In genomic region chr5:73129871-73130270, GRCm38 (mm10) we compare ENCODE assay signal across 9 mouse cellular contexts.
A peak's percentile ranks its signal among the peaks of the same experiment; 100 is the strongest.
DNase-seq lines count a peak whose midpoint lies in the region; ATAC-seq and TF ChIP-seq lines count a peak whose summit lies in the region.
"Had no signal": no experiment of that assay in that cellular context is flagged by ENCODE, and none has a peak within 500 bp of the region (broad histone marks: within the 10 kb centered on the region; RNA-seq: fewer than 3 reads in every experiment).

No protein-coding gene starts in this region.

- no peak overlapping the region for H3K9ac ChIP-seq in intestine, embryonic 15.5 days
- no peak overlapping the region for H3K9ac ChIP-seq in intestine, postnatal 0 days (ENCODE audit: low read depth, low read length)
- no peak overlapping the region for H3K9ac ChIP-seq in hindbrain, embryonic 16.5 days (ENCODE audit: low read depth, low read length)
- H3K9ac ChIP-seq: heart, embryonic 13.5 days had no signal

- 67% methylated on average over 5 of the region's 5 CpGs for WGBS in intestine, embryonic 15.5 days
- WGBS in intestine, postnatal 0 days: 58% methylated on average over 5 of the region's 5 CpGs
- 24% methylated on average over 5 of the region's 5 CpGs for WGBS in hindbrain, embryonic 16.5 days

- no peaks in the 10 kb centered on the region for H3K4me1 ChIP-seq in intestine, embryonic 15.5 days (replicated peaks)
- H3K4me1 ChIP-seq in intestine, postnatal 0 days (replicated peaks; ENCODE audit: control insufficient read depth, insufficient read depth, low read length): no peaks in the 10 kb centered on the region
- H3K4me1 ChIP-seq in hindbrain, embryonic 16.5 days (ENCODE audit: control insufficient read depth, insufficient read depth, low read depth, low read length): peaks cover 4% of the 10 kb centered on the region

- H3K4me2 ChIP-seq in intestine, embryonic 15.5 days (replicated peaks): no peak overlapping the region
- no peak overlapping the region for H3K4me2 ChIP-seq in intestine, postnatal 0 days (replicated peaks; ENCODE audit: low read depth)
- H3K4me2 ChIP-seq in hindbrain, embryonic 16.5 days (ENCODE audit: low read length): no peak overlapping the region
- H3K4me2 ChIP-seq: heart, embryonic 13.5 days had no signal

- peak; percentile 42; the same call in 1 of the 2 replicates for ATAC-seq in intestine, embryonic 15.5 days
- no peak for ATAC-seq in intestine, postnatal 0 days
- ATAC-seq in hindbrain, embryonic 16.5 days: peak; percentile 81
- ATAC-seq in inflammation-experienced regulatory T-cells, adult 6 months: no peak

- no peak overlapping the region for H3K27ac ChIP-seq in intestine, embryonic 15.5 days
- no peak overlapping the region for H3K27ac ChIP-seq in intestine, postnatal 0 days (ENCODE audit: low read depth, low read length)
- no peak overlapping the region for H3K27ac ChIP-seq in hindbrain, embryonic 16.5 days (ENCODE audit: low read depth, low read length)

- no peak overlapping the region for H3K4me3 ChIP-seq in intestine, embryonic 15.5 days (replicated peaks)
- no peak overlapping the region for H3K4me3 ChIP-seq in intestine, postnatal 0 days (ENCODE audit: low read depth, low read length)
- H3K4me3 ChIP-seq in hindbrain, embryonic 16.5 days (ENCODE audit: low read length): no peak overlapping the region
- H3K4me3 ChIP-seq: heart, embryonic 13.5 days had no signal

- DNase-seq in brain, adult 2 months (ENCODE audit: low read depth, low spot score): peak; percentile 88
- peak; percentile 24 for DNase-seq in lung, postnatal 25 days (ENCODE audit: low spot score)
- no peak for DNase-seq in thymus, postnatal 0 days (ENCODE audit: low spot score)
- DNase-seq in MN1 (ENCODE audit: low spot score): no peak

- no peaks in the 10 kb centered on the region for H3K27me3 ChIP-seq in intestine, embryonic 15.5 days (replicated peaks)
- H3K27me3 ChIP-seq in intestine, postnatal 0 days (replicated peaks; ENCODE audit: control insufficient read depth, insufficient read depth, low read length): no peaks in the 10 kb centered on the region
- no peaks in the 10 kb centered on the region for H3K27me3 ChIP-seq in hindbrain, embryonic 16.5 days (replicated peaks; ENCODE audit: control insufficient read depth, insufficient read depth, low read length)
- H3K27me3 ChIP-seq: heart, embryonic 13.5 days had no signal

- no peaks in the 10 kb centered on the region for H3K36me3 ChIP-seq in intestine, embryonic 15.5 days
- H3K36me3 ChIP-seq in intestine, postnatal 0 days (ENCODE audit: control insufficient read depth, insufficient read depth): peaks cover 31% of the 10 kb centered on the region
- peaks cover 5% of the 10 kb centered on the region; the same call in 1 of the 2 replicates for H3K36me3 ChIP-seq in hindbrain, embryonic 16.5 days (ENCODE audit: control insufficient read depth, insufficient read depth, low read length)

- H3K9me3 ChIP-seq in intestine, embryonic 15.5 days: no peaks in the 10 kb centered on the region
- no peaks in the 10 kb centered on the region for H3K9me3 ChIP-seq in intestine, postnatal 0 days (ENCODE audit: control insufficient read depth)
- H3K9me3 ChIP-seq in hindbrain, embryonic 16.5 days (ENCODE audit: control insufficient read depth, low read length): no peaks in the 10 kb centered on the region
- H3K9me3 ChIP-seq: heart, embryonic 13.5 days had no signal

- no peak for TF ChIP-seq CTCF in intestine, postnatal 0 days (IDR thresholded peaks at IDR 0.05; ENCODE audit: low read depth)

Comparison
In these comparisons a context has a peak if more than half of its experiments do, and no peak if none do; other contexts are left out.
1. ATAC-seq: peak in intestine, embryonic 15.5 days (single experiment) and hindbrain, embryonic 16.5 days (single experiment); none in intestine, postnatal 0 days (single experiment) and inflammation-experienced regulatory T-cells, adult 6 months (single experiment).
2. DNase-seq: peak in brain, adult 2 months (single experiment) and lung, postnatal 25 days (single experiment); none in thymus, postnatal 0 days (single experiment) and MN1 (single experiment).